Mouse (Mus musculus): ENCODE results near the gene Cdk19.

DNA sequence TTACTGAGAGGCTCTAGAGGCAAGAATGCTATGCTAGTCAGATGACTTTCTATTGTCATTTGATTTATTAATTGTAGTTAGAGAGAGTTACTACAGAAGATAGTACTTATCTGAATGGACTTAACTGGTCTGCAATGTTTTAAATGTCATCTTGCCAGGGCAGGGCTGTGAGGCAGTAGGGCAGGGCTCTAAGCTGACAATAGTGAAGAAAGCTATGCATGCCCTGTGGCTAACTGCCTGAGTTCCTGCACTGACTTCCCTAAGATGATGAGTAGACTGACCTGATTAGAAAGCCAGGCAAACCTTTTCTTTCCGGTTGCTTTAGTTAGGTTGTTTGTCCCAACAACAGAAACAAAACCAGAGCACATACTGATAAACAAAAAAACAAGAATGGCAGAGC lies 102.7 kb downstream of the Cdk19 start:
- TF ChIP-seq CTCF (IDR thresholded peaks at IDR 0.05; ENCODE audit: extremely low read depth, insufficient read depth, insufficient read length, insufficient replicate concordance) (no peak), POLR2A (IDR thresholded peaks at IDR 0.05; ENCODE audit: low read depth, low read length) (no peak)

All from spleen, adult 2 months (tissue).